Mouse (Mus musculus) spleen, adult 2 months (tissue): Measurements from ENCODE around the gene Tsc22d3. TPM values are rescaled to one million over a fixed set of nuclear protein-coding genes. Genes with fewer than 3 reads are reported as not detected.

ENCODE experiments used
- DNase-seq, 2 experiments: peaks; one replicate each; pipeline versions ENCODE4 v3.0.0 to v3.0.0-alpha.2; 2012 to 2021; ENCODE audit warnings: low spot score in 2 of 2, low read depth in 1 of 2
- H3K27ac ChIP-seq: fragments of 200-500 bp; 2 replicates; pipeline ENCODE4 v1.5.1; 2012; ENCODE audit warnings: low read length, inconsistent platforms; ENCODE audit not compliant: insufficient read depth
- H3K27me3 ChIP-seq: fragments of 200-500 bp; 2 replicates; pipeline ENCODE4 v1.6.1; 2012; ENCODE audit warnings: mild to moderate bottlenecking, moderate library complexity, low read length, inconsistent platforms; ENCODE audit not compliant: control insufficient read depth, insufficient read depth
- H3K36me3 ChIP-seq: fragments of 200-500 bp; 2 replicates; pipeline ENCODE4 v1.6.1; 2012; ENCODE audit warnings: mild to moderate bottlenecking, low read length, inconsistent platforms; ENCODE audit not compliant: control insufficient read depth, insufficient read depth
- H3K4me1 ChIP-seq: fragments of 200-500 bp; 2 replicates; pipeline ENCODE4 v1.6.1; 2011; ENCODE audit warnings: inconsistent platforms; ENCODE audit not compliant: control insufficient read depth, insufficient read depth, insufficient read length
- H3K4me3 ChIP-seq: fragments of 200-500 bp; 2 replicates; pipeline ENCODE4 v1.5.1; 2011; ENCODE audit warnings: mild to moderate bottlenecking, inconsistent platforms; ENCODE audit not compliant: insufficient read depth, insufficient read length; ENCODE audit errors: extremely low read depth
- CTCF ChIP-seq: fragments of 200-500 bp; IDR thresholded peaks from 2 replicates; pipeline ENCODE4 v1.5.1; 2011; ENCODE audit warnings: mild to moderate bottlenecking, inconsistent platforms; ENCODE audit not compliant: insufficient read depth, insufficient read length, insufficient replicate concordance; ENCODE audit errors: extremely low read depth
- POLR2A ChIP-seq: fragments of 200-500 bp; IDR thresholded peaks from 2 replicates; pipeline ENCODE4 v1.6.1; 2011; ENCODE audit warnings: low read depth, low read length, inconsistent platforms
- WGBS: fragments of 180-500 bp; shearing (Covaris S2); methylation state at CpG from one replicate; pipeline ENCODE4 v1.1.7; 2018; 5-methylcytosine and 5-hydroxymethylcytosine counted together
- polyA plus RNA-seq: library from polyadenylated mRNA; depleted of rRNA; stranded (reverse); fragments of >200 nt; gene quantifications from 2 replicates; pipeline ENCODE4 v1.2.3, GENCODE M21; 2012

Gene Tsc22d3
- polyA plus RNA-seq, 1 experiment, result 173 TPM

DNA sequence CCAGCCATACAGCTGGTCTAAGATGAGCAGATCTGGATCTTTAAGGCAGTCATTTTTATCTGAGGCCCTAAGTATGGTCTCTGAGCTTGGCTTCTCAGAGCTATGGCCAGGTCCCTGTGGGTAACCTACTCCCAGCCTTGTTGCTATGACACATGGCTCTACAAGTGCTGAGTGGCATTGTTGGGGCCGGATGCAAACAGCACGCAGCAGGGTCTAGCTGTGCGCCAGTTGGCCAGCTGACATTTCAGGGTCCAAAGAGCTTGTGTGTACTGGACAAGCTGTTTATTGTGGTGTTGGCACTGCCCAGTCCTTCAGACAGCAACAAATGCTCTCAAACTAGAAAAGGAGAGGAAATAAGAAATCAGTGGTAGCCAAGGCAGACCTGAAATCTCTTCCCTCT lies 35.2 kb downstream of the Tsc22d3 start:
- Histone ChIP-seq H3K4me1 (no peaks in the 10 kb centered on the region), H3K27me3 (no peaks in the 10 kb centered on the region), H3K27ac (no peak overlapping the region), H3K4me3 (no peak overlapping the region), H3K36me3 (no peaks in the 10 kb centered on the region)
- TF ChIP-seq POLR2A (no peak), CTCF (no peak)
- no peak for DNase-seq
- 80% methylated on average over 3 of the region's 3 CpGs for WGBS

- WGBS, result 83% methylated on average over 1 of the region's 1 CpGs
Measured at GRCm38 (mm10) chrX:140564777-140565176, 35.7 kb downstream of the Tsc22d3 start.

DNA sequence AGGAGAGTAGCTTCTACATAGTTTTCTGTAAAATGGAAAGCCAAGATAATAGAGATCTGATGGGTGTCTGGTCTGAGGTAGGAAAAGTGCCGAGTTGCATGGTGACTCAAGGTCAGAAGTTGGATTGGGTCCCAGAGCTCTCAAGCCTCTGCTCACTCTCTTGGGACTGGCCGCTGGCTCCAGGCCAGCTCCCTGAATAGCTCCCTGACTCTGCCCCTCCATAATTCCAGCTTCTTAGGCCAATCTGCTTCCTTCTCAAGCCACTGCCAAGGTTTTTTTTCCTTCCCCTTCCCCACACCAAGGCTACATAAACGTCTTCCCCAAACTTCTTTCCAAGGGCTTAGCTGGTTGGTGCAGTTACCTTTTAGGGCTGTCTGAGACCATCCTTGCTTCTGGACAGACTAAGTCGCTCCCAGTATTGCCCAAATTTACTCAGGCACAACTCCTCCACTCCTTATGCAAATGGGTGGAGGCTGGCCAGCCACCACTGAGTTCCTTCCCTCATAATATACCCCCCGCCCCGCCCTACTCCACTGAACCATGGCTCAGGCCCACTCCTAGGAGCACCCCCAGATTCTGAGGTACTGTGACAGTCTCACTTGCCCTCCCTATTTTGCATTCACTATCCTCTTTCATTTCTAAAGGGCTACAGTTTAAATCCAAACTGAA lies 42.1 kb downstream of the Tsc22d3 start:
- Histone ChIP-seq H3K4me1 (peaks cover 4% of the 10 kb centered on the region; the same call in 1 of the 2 replicates), H3K27me3 (no peaks in the 10 kb centered on the region), H3K27ac (no peak overlapping the region), H3K36me3 (no peaks in the 10 kb centered on the region), H3K4me3 (no peak overlapping the region)
- WGBS, result 80% methylated on average over 6 of the region's 6 CpGs
- no peak for DNase-seq
- TF ChIP-seq POLR2A (no peak), CTCF (no peak)

More at GRCm38 (mm10) chrX:140564777-140565176, 35.7 kb downstream of the Tsc22d3 start:
- no peaks in the 10 kb centered on the region for H3K4me1 ChIP-seq
- H3K27ac ChIP-seq, result no peak overlapping the region
- no peaks in the 10 kb centered on the region for H3K27me3 ChIP-seq
- no peak for TF ChIP-seq CTCF
- TF ChIP-seq POLR2A, result no peak
- DNase-seq, result no peak
- no peaks in the 10 kb centered on the region for H3K36me3 ChIP-seq
- no peak overlapping the region for H3K4me3 ChIP-seq

GRCm38 (mm10) chrX:140555965-140556364 lies 44.5 kb downstream of the Tsc22d3 start:
- no peak for TF ChIP-seq POLR2A
- TF ChIP-seq CTCF, result no peak
- Histone ChIP-seq H3K36me3 (no peaks in the 10 kb centered on the region), H3K4me1 (peaks cover 4% of the 10 kb centered on the region; the same call in 1 of the 2 replicates), H3K27ac (no peak overlapping the region), H3K4me3 (no peak overlapping the region), H3K27me3 (no peaks in the 10 kb centered on the region)
- 81% methylated on average over 2 of the region's 2 CpGs for WGBS
- no peak for DNase-seq

DNA sequence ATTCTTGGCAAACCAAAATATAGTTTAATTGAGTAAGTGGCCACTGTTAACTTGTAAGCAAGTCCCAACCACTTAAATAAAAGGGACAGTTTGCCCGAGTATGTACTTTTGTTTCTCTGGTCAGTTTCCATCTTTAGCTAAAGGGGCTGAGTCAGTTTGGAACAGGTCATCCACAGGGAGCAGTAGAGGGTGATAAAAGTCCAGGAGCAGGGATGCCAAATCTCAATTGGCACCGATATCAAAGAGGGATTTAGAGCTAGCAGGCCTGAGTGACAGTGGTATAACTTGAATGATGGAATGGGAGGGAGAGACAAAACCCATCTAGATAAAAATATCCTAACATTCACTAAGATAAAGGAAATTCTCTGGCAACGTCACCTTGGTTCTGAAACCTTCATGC lies 45.0 kb downstream of the Tsc22d3 start:
- 82% methylated on average over 3 of the region's 3 CpGs for WGBS
- TF ChIP-seq CTCF (no peak), POLR2A (no peak)
- Histone ChIP-seq H3K36me3 (no peaks in the 10 kb centered on the region), H3K27me3 (no peaks in the 10 kb centered on the region), H3K27ac (no peak overlapping the region), H3K4me3 (no peak overlapping the region), H3K4me1 (peaks cover 4% of the 10 kb centered on the region; the same call in 1 of the 2 replicates)
- no peak for DNase-seq

GRCm38 (mm10) chrX:140547660-140548419 lies 52.6 kb downstream of the Tsc22d3 start:
- Histone ChIP-seq H3K27ac (peak overlapping the region; percentile 70), H3K36me3 (no peaks in the 10 kb centered on the region), H3K27me3 (no peaks in the 10 kb centered on the region), H3K4me3 (no peak overlapping the region), H3K4me1 (peaks cover 11% of the 10 kb centered on the region)
- DNase-seq, result no peak
- 58% methylated on average over 7 of the region's 7 CpGs for WGBS
- TF ChIP-seq CTCF (no peak), POLR2A (no peak)

DNA sequence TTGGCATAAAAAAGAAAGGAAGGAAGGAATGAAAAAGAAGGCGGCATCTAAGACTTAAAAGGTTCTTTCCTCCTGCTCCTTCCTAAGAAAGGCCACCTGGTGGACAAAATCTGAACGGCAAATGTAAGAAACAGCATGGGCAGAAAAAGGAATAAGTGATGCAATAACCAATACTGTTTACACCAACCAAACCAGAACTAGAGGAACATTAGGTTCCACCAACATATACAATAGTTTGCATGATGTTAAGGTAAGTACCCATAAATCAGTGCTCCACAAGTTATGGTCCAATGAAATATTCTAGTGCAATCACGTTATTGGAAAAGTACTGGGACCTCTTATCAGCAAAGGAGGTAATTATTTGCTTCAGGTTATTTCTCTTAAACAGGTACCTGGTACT lies 55.7 kb downstream of the Tsc22d3 start:
- no peak overlapping the region for H3K27ac ChIP-seq
- TF ChIP-seq POLR2A (no peak), CTCF (no peak)
- H3K4me1 ChIP-seq, result peaks cover 11% of the 10 kb centered on the region
- no peaks in the 10 kb centered on the region for H3K27me3 ChIP-seq
- no peak overlapping the region for H3K4me3 ChIP-seq
- peak; percentile 63 to 67 for DNase-seq
- peaks cover 18% of the 10 kb centered on the region for H3K36me3 ChIP-seq
- 41% methylated on average over 3 of the region's 3 CpGs for WGBS
